Mouse (Mus musculus): Measurements from ENCODE around the gene Ints2.

- TF ChIP-seq EP300 (IDR thresholded peaks at IDR 0.05; ENCODE audit: low read depth) = no peak
- peak; percentile 74 for TF ChIP-seq CTCF (IDR thresholded peaks at IDR 0.05; ENCODE audit: low read depth)
Observed at GRCm38 (mm10) chr11:86174173-86174572, 83.2 kb downstream of the Ints2 start.
